Mouse (Mus musculus) urinary bladder, postnatal 10 days (tissue): Measurements from ENCODE around the gene Wnt5b.
"Not testable (repeated sequence)": the region's sequence is repeated elsewhere in the genome, so short reads cannot be mapped to it uniquely, and the experiment has no call there.

Experiments used
- DNase-seq: peaks from one replicate; pipeline ENCODE4 v3.0.0; 2022; ENCODE audit warnings: low spot score

Wnt5b gene

DNA sequence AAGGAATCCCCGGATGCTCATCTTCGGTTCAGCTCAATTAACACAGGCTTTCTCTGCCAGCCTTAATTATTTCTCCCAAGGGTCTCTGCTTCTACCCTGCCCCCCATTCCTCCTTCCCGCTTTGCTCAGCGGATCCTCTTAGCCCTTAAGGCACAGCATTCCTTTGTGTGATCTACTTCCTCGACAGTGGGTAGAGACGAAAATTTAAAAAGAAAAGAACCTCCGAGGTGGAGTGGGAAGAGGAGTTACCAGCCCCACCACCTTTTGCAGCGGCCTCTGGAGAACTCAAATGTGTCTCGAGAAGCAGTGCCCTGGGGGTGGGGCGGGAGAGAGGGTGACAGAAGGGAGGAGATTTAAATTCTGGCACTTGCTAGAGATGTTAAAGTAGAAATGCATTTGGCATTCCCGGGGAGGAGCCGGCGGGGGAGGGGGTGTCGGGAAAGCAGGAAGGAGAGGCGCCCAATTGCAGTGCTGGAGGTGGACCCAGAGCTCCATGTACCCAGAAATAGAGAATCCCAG, 92.1 kb downstream of the Wnt5b start:
- DNase-seq: no peak

- DNase-seq: no peak
Measured at GRCm38 (mm10) chr6:119450965-119451943, 92.9 kb downstream of the Wnt5b start.

DNA sequence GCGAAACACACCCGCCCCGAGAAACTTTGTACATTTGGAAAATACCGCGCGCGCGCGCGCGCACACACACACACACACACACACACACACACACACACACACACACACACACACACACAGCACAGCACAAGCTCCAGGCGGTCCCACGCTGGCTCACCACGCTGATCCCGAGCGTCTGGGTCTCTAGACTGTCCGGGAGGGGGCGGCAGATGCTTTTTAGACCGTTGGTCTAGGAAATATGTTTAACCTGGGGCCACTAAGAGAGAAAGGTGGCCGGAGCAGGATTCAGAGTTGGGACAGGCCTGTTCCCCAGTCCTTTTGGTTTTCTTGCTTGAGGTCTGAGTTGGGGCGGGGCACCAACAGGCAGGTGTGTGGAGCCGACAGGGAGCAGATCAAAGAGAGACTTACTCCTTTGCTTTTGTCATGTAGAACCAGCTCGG, 95.1 kb downstream of the Wnt5b start:
- no peak for DNase-seq

DNA sequence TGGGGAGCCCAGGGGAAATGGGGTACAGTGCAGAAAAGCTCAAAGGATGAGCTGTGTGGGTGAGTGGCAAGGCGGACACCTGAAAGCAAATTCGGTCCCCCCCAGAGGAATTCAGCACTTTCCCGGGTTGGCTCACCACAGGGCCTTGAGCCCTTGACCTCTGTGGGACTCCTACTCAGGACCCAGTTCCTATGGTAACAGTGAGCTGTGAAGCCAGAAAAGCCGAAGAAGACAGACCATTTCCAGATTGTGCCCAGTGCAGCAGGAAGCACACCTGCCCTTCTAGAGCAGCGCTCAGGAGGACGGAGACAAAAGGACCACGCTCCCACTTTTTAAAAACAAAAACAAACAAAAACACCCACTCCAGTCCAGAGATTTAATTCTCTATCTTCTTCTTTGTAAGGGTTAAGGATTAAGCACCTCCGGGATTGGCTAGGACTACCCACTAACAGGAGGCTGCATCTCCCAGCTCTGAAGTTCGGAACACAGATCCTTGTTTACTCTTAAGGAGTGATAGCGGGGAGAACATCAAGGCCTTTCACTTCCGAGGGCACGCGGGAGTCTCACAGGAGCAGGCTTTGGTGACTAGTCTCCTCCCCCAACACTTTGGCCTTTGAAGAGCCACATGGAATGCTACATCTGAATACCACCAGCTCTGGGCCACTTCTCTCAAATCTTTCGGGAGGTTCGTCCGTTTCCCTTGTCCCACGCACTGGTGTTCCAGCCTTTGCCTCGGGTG, 95.7 kb downstream of the Wnt5b start:
- no peak for DNase-seq

- no peak for DNase-seq
Measured at GRCm38 (mm10) chr6:119445671-119446607, 98.2 kb downstream of the Wnt5b start.

GRCm38 (mm10) chr6:119443742-119444645, 100.2 kb downstream of the Wnt5b start:
- no peak for DNase-seq

GRCm38 (mm10) chr6:119442729-119443128, 101.4 kb downstream of the Wnt5b start:
- DNase-seq: not testable (repeated sequence)

DNA sequence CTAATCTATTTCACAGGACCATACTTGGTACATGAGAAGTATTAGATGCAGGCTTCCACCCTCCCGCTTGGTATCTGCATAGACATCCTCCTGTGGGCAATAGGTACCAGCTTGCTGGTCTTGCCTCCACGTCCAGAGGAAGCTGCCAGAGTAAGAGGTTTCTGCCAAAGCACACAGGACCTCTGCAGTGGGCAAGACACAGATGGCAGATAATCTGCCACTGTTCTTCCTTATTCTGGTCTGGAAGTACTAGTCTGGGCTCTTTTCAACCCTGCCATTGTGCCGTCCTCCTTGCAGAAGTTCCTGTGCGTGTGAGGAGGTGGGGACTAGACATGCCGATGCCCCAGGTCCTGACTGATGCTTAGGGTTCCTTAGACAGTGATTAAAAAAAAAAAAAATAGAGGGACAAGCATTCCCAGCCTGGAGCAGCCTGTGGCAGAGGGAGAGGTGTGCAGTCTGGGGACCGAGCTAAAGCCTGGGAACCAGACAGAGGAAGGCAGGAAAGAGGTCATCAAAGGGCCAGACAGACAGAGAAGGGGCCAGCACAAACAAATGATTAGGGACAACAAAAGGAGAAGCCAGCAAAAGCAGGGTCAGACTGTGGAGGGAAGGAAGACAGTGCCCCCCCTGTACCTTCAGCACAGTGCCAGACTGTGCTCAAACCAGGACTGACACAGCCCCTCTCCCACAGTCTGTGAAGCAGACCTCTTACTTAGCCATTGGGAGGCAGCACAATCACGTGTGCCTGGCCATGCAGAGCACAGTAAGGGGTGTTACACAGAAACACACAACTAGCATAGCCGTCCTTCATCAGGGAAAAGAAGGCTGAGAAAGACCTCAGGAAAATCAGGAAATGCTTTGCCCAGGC, 106.0 kb downstream of the Wnt5b start:
- DNase-seq: no peak

DNA sequence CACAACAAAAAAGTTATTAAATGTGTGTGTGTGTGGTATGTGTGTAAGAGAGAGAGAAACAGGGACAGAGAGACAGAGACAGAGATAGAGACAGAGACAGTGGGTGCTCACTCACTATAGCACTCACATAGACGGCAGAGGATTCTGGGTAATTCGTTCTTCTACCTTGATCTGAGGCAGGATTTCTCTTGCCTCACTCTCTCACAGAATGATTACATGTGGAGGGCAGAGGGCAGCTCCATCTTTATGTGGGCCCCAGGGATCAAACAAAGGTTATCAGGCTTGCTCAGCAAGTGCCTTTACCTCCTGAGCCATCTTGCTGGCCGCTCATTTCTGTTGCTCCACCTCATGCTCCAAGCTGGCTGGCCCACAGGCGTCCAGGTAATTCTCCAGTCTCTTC, 109.8 kb downstream of the Wnt5b start:
- DNase-seq: no peak

- no peak for DNase-seq
Measured at GRCm38 (mm10) chr6:119431751-119432324, 112.3 kb downstream of the Wnt5b start.

DNA sequence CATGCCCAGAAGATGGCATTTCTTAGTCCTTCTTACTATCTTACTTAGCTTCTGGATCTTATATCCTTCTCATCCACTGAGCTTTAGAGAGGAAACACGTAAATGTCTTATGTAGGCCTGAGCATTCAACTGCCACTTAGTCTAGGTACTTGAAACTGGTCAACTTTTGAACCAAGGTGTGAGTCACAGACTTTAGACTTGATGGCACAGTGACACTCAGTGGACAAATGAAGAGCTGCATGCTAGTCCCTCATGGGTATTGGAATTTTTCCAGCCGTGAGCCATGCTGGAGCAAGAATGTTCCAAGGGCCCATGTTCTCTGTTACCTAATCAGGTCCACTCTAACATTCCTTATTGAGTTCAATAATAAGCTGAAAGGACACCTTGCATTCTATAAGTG, 113.6 kb downstream of the Wnt5b start:
- no peak for DNase-seq

DNA sequence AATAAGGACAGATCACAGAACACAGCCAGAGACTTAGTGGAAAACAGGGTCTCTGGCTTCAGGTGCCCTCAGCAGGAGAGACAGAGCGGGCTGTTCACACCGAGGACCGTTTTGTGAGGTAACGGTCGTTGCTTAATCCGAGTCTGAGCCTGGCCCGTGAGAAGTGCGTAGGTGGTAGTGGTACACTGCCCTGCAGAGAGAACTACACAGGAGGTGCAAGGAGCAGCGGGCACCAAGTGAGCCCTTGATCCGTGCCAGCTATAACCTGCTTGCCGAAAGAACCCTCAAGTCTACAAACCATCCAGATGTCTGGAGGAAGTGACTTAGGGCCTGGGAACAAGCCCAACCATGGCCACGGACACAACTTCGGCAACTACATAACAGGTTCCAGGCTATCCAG, 114.8 kb downstream of the Wnt5b start:
- no peak for DNase-seq

DNA sequence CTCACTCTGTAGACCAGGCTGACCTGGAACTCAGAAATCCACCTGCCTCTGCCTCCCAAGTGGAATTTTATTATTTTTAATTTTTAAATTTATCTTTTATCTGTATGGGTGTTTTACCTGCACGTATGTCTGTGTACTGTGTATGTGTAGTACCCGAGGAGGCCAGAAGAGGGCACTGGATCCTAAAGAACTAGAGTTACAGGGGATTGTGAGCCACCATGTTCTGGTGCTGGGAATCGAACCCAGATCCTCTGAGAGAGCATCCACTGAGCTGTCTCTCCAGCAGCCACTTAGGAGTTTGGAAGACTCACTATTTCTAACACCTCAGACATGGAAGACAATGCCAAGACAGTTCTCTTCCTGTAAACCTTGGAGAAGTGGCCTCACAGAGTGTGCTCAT, 115.5 kb downstream of the Wnt5b start:
- DNase-seq: no peak

GRCm38 (mm10) chr6:119421001-119421400, 123.1 kb downstream of the Wnt5b start:
- no peak for DNase-seq

DNA sequence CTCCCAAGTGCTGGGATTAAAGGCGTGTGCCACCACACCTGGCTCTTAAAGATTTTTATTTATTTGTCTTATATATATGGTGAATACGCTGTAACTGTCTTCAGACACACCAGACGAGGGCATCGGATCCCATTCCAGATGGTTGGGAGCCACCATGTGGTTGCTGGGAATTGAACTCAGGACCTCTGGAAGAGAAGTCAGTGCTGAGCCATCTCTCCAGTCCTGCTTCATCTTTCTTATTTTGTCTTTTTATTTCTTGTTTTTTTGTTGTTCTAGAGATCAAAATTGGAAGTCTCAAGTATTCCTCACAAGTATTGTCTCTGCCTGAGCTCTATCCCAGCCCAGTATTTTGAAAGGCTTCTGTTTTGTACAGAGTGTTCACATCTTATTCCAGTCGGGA, 123.8 kb downstream of the Wnt5b start:
- DNase-seq: no peak

- no peak for DNase-seq
Measured at GRCm38 (mm10) chr6:119419412-119419811, 124.7 kb downstream of the Wnt5b start.

DNA sequence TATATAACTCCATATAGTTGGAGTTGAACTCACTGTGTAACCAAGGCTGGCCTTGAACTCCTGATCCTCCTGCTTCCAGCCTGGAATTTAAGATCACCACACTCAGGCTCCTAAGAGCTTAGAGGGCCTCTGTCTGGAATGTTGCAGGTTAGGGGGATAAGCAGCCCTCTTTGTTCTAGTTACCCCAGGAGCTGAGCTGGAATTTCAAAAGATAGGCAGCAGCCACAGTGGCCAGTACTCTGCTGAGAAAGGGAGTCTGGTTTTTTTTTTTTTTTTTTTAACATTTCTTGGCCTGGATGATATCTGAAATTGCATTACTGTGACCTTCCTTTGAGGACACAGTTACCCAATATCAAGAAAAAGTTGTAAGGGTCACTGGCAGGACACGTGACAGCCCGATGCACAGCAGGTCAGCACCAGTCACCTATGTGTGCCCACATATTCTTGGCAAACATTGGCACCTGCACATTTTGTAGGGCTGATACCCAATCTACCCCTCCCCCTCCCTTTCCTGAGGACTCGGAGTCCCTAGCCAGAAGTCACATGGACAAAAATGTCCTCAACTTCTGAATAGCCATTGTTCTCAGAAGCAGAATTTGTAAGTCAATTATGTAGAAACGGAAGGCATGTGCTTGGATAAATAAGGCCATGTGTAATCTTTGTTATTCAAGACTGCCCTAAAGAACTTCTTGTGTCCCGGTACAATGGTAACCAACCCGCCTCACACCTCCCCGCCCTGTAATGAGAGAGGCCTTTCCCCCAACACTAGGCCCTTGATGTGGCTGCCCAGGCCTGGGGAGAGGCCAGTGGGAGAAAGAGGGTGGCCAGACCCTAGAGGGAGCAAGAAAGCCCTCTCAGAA, 125.5 kb downstream of the Wnt5b start:
- DNase-seq: no peak

DNA sequence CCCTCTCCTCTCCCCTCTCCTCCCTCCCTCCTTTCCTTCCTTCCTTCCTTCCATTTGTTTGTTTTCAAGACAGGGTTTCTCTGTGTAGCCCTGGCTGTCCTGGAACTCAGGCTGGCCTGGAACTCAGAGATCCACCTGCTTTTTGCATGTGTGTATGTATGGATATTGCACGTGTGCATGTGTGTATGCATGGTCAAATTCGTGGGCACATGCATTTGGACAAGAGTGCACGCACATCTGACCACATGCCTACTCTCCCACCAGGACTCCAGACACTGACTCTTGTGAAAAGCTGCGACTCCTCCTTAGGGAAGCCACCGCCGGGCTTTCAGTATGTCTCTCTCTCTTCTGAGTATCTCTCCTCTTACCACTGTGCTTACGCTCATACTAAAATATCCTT, 126.3 kb downstream of the Wnt5b start:
- DNase-seq: no peak
